Mouse (Mus musculus) inflammation-experienced regulatory T-cells, adult 6 months (primary cell): ENCODE data around the gene March6. TPM values are rescaled to one million over a fixed set of nuclear protein-coding genes. Genes with fewer than 3 reads are reported as not detected.

ENCODE experiments used
- ATAC-seq: one replicate; pipeline ENCODE4 v1.8.0; 2017
- polyA plus RNA-seq, 3 experiments: library from polyadenylated mRNA; unstranded; fragments of 100-300 nt; shearing (Covaris generic); gene quantifications; one replicate each; pipeline ENCODE4 v1.2.1; 2017

Gene March6
- polyA plus RNA-seq: 10 to 100 TPM; 21.4 to 25.1 (median 22.7) TPM

- ATAC-seq: peak; percentile 78
Observed at GRCm38 (mm10) chr15:31530659-31531445, at the start of gene March6. TSS of gene March6 (minus strand) at chr15:31531053.

DNA sequence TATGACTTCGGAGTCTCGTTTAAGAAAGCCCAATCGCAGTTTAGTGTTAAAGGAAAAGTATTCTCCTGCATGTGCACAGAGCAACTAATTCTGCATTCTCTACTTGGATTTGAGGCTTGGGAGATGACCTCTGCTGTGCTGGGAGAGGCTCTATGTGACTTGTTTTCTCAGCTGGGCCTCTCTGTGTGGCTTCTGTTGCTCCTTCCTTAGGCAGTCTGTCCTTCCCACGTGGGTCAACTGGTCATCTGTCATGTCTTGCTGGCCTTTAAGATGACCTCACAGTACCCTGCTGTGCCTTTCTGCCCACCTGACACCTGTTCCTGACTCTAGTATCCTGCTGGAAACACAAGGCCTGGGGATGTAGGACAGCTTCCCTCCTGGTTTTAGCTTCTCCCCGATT is 45.2 kb upstream of the March6 start:
- ATAC-seq: no peak

GRCm38 (mm10) chr15:31573692-31574091 is 42.8 kb upstream of the March6 start:
- ATAC-seq: no peak

DNA sequence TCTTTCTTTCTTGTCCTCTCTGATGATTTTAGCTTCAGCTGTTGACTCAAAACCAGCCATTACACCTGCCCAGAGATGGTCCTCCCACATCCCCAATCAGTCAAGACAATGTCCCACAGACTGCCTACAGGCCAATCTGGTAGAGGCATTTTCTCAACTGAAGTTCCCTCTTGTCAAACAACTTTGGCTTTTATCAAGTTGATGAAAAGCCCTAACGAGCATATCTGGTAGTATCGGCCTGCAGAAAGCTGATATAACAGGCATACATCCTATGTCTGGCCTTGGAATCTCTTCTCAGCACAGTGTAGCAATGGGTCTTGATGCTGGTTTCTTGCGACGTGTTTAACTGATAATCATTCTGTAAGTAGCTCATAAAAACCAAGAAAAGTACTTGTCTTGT is 42.4 kb upstream of the March6 start:
- no peak for ATAC-seq

GRCm38 (mm10) chr15:31571906-31572722 is 41.3 kb upstream of the March6 start:
- ATAC-seq: no peak

GRCm38 (mm10) chr15:31570959-31571358 is 40.1 kb upstream of the March6 start:
- no peak for ATAC-seq

DNA sequence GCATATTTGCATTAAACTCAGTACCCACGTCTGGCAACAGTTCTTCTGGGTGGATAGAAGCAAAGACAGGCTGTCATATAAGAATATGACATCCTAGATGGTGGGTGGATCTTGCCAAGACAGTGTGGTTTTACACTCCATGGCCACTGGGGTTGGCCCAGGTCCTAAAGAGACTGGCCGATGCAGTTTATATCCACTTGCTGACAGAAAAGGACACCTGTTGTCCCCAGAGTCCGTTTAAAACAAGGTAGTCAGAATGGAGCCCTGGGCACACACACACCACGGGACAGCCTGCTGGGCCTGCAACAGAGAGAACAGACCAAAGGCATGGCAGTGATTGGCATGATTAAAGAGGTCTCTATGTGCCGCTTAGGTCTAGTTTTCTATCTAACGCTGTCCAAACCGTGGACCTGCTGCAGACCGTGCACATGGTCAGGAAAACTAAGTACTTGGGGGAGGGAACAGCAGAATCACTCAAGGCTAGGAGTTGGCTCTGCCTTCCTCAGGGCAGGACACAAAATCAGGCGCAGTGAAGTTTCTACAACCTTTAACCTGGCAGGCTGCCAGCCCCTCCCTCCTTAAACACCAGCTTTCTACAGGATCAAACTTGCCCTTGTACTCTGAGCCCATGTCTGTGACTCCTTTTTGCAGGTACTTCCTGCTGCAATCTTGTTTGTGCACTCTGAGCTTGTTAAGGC is 38.6 kb upstream of the March6 start:
- no peak for ATAC-seq

GRCm38 (mm10) chr15:31568581-31568996 is 37.7 kb upstream of the March6 start:
- ATAC-seq: no peak

DNA sequence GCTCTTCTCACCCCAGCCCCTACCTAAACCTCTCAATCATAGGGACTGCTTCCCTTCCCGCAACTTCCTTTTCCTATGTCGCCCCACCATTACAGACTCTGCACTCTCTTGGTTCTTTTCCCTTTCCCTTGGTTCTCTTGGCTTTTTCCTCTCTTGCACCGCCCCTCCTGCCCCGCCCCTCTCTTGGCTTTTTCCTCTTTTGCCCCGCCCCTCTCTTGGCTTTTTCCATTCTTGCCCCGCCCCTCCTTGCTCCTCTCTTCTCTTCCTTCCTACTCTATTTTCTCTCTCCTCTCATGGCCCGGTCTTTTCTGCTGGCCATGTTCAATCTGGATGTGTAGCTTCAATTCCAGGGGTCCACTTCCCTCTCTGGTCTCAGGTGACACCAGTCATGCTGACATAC is 36.6 kb upstream of the March6 start:
- ATAC-seq: no peak

GRCm38 (mm10) chr15:31565786-31566185 is 34.9 kb upstream of the March6 start:
- no peak for ATAC-seq

DNA sequence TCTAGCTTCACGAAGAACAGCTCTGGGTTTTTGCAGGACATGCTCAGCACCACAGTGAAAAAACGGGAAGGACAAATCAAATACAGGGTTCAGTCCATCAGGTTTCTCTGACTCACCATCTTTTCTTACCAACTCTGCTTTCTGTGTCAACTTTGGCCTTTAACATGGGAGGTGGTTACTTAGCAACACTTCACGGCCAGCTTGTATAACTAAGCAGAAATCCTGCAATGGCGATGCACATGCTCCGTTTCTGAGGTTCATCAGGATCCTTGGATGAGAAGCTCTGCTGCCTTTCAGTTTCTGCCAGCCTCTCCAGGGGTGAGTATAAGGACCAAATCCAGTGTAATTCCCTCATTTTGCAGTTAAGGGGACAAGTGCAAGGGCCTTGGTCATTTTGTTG is 34.3 kb upstream of the March6 start, which contains the start of gene Cmbl:
Gene Cmbl (plus strand): TSS at position 206 of the 400 bp plus-strand sequence.
- ATAC-seq: no peak

GRCm38 (mm10) chr15:31563577-31564546 is 33.0 kb upstream of the March6 start:
- ATAC-seq: no peak

DNA sequence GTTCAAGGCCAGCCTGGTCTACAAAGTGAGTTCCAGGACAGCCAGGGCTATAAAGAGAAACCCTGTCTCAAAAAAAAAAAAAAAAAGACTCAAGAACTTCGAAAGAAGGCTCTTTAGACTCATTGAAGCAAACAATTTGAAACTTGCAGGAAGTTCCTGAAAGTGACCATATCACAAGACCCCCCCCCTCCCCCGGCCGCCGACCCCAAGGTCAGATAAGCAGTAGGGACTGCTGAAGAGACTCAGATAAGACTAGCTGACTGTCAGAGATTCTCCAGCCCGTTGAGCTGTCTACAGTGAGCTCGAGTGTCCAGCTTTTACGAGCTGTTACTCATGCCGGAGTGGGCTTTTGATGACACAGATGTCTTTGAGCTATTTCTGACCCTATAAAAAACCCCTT is 32.0 kb upstream of the March6 start:
- ATAC-seq: no peak

DNA sequence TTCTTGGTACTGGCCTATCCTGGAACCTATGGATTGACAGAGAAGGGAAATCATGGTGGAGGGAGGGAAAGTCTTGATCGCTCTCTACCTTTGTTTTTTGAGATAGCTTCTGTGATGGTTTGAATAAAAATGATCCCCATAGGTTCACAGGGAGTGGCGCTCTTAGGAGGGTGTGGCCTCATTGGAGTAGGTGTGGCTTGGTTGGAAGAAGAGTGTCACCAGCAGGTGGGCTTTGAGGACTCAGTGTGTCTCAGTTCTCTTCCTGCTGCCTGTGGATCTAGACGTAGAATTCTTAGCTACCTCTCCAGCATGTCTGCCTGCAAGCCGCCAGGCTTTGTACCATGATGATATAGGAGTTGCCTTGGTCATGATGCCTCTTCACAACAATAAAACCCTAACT is 31.1 kb upstream of the March6 start:
- ATAC-seq: no peak

GRCm38 (mm10) chr15:31561390-31561789 is 30.5 kb upstream of the March6 start:
- ATAC-seq: no peak

- ATAC-seq: no peak
Observed at GRCm38 (mm10) chr15:31554855-31555254, 24.0 kb upstream of the March6 start.

GRCm38 (mm10) chr15:31550381-31550780 is 19.5 kb upstream of the March6 start:
- no peak for ATAC-seq

DNA sequence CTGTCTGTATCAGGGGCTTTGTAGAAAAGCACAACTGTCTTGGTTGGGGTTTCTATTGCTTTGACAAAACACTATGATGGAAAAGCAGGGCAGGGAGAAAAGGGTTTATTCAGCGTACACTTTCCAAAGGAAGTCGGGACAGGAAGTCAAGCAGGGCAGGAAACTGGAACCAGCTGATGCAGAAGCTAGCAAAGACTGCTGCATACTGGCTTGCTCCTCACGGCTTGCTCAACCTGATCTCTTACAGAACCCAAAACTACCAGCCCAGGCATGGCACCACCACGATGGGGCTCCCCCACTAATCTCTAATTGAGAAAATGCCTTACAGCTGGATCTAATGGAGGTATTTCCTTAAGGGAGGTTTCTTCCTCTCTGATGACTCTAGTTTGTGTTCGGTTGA is 16.6 kb upstream of the March6 start:
- ATAC-seq: no peak

DNA sequence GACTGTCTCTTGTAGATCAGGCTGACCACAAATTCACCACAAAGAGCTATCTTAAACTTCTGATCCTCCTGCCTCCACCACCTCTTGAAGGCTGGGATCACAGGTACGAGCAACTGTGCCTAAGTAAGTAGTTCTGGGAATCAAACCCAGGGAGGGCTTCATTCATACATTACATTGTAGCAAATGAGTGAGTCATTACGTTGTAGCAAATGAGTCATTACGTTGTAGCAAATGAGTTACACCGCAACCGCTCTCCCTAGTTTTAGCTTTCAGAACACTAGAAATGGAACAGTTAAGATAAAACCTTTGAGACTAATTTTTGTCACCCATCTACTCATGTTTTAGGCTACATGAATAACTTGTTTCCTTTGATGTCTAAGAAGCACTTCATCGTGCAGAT is 15.4 kb upstream of the March6 start:
- ATAC-seq: no peak

DNA sequence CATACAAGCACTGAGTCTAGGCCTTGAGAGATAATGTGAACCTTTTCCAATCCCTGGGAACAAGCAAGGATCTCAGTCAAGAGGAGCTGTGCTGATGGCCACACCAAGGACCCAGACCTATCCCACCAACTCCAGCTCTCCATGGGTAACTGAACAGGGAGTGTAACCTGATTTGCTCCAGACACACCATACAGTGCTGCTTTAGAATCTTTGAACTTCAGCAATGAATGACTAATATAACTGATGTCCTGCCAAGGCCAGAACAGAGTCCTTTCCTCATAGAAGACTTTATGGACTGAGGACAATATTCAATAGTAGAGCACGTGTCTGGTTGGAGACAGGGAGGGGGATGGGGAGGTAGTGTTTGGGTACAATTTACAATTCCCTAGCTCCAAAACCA is 14.2 kb upstream of the March6 start:
- ATAC-seq: no peak

DNA sequence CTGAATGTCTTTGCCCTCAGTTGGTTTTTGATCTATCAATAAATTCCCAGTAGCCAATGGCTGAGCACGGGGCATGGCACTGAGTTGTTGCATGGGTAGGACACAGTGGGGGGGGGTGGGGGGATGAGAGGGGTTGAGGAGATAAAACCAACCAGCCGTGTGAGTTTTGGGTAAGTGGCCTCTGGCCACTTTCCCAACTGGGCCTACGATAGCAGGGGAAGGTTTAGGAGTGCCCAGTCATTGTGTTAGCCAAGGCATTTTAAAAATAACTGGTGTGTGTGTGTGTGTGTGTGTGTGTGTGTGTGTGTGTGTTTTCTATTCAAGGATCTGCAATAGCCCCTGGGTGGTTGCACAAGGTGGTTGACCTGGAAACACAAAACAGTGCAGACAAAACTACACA is 12.4 kb upstream of the March6 start:
- no peak for ATAC-seq
